Mouse (Mus musculus): ENCODE data around the gene C1qtnf12.

The C1qtnf12 gene

GRCm38 (mm10) chr4:155992241-155992905, 30.3 kb downstream of the C1qtnf12 start, which contains the start of the genes B3galt6 and Sdf4:
Gene B3galt6 (minus strand): TSS chr4:155992649.
Gene Sdf4 (plus strand): TSS chr4:155992872.
- in situ Hi-C loops (cut with MboI; ENCODE audit: unreplicated experiment in 2 of 2), result no loop called here

- in situ Hi-C loops (cut with MboI; ENCODE audit: unreplicated experiment in 2 of 2), result no loop called here
These were observed 30.9 kb downstream of the C1qtnf12 start for GRCm38 (mm10) chr4:155992906-155993547.

GRCm38 (mm10) chr4:155993606-155994005, 31.5 kb downstream of the C1qtnf12 start:
- in situ Hi-C loops (cut with MboI; ENCODE audit: unreplicated experiment in 2 of 2), result no loop called here

- in situ Hi-C loops (cut with MboI; ENCODE audit: unreplicated experiment in 2 of 2), result no loop called here
These were observed 42.0 kb downstream of the C1qtnf12 start for GRCm38 (mm10) chr4:156004109-156004508.

GRCm38 (mm10) chr4:156008369-156008768, 46.3 kb downstream of the C1qtnf12 start:
- in situ Hi-C loops (cut with MboI; ENCODE audit: unreplicated experiment in 2 of 2), result no loop called here

- in situ Hi-C loops (cut with MboI; ENCODE audit: unreplicated experiment in 2 of 2), result no loop called here
These were observed 51.5 kb downstream of the C1qtnf12 start, which contains the start of gene Tnfrsf4 for GRCm38 (mm10) chr4:156013637-156014036. Gene Tnfrsf4 (plus strand): TSS chr4:156013843.

GRCm38 (mm10) chr4:156014436-156014835, 52.3 kb downstream of the C1qtnf12 start:
- in situ Hi-C loops (cut with MboI; ENCODE audit: unreplicated experiment in 2 of 2), result no loop called here
